Mouse (Mus musculus): ENCODE data around the gene Snapc1.
A peak's percentile ranks its signal among the peaks of the same experiment; 100 is the strongest.

Snapc1 gene

DNA sequence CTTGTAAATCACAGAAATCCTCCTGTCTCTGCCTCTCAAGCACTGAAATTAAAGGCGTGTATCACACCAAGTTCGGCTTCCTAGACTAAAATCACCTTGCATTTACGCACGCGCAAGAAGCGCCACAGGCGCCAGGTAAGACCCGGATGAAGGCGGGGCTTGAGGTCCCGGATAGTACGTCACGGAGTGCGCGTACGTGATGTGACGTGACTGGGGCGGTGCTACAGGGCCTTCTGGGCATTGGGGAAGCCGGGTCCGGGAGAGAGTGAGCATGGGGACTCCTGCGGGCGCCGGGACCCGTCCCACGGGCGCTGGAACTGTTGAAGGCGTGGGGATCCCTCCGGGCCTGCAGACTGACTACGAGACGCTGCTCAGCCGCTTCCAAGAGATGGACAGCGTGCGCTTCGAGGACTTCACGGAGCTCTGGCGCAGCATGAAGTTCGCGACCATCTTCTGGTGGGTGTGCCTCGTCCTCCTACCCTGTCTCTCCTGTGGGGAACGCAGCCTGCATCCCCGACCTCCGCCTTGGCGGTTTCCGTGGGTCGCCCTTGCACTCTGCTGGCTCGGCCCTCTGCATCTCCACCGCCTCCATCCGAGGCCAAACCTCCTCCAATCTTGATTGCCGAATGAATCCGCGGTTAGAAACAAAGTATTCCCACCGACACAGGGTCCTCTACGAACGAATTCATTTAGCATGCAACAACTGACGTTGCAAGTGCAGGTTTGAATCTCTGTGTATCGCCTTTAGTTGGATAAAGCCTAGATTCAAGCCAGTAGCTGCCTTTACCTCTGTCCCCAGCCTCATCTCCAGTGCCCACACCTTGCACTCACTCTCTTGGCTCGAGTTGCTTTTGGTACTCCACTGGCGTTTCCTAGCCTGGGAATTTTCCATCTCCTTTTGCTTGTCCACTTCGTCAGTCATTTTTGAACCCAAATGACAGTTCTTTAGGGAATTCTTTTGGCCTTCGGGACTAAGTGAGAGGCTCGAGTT lies at the start of gene Snapc1:
Snapc1 (plus strand) TSS at position 191 of the 991 bp plus-strand sequence.
- DNase-seq = peak; percentile 97

DNA sequence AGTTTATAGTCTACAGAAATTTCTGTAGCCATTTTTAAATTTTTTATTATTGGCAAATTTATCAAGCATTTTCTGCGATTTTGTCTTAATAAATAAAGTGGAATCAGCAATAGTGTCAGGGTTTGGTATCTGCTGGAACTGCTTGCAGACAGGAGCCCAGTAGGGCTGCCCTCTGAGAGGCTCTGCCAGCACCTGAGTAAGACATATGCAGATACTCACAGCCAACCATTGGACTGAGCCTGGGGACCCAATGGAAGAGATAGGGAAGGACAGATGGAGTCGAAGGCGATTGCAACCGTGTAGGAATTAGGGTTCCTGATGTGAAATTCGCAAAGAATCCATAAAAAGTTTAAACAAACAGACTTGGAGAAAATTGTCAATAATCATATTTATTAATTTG lies 45.8 kb upstream of the Snapc1 start:
- DNase-seq = peak; percentile 35

DNA sequence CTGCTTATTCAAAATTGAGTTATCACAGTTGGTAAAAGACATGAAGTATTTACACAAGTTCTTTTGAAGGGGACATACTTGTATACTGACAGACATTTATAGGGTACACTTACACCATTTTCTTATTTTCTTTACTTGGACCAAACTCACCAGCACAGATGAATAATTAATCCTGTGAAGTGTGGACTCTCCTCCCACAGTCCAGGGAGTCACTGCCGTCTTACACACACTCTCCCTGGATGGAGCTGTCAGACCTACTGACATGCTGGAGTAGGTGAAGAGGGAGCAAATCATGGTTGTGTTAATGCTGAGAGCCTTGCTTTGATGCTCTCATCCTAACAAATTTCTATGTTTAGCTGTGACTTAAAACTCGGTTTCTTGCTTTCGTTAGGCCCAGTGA lies 34.0 kb upstream of the Snapc1 start:
- DNase-seq = no peak

DNA sequence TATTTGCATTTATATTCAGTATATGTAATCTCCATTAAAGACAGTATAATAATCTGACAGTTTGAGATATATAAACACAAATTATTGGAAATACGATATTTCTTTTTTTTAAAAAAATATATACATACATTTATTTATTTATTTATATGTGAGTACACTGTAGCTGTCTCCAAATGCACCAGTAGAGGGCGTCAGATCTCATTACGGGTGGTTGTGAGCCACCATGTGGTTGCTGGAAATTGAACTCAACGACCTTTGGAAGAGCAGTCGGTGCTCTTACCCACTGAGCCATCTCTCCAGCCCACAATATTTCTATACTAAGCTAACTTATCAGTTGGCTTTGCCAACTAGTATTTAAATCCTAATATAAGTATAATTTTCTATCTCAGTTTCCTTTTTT lies 33.0 kb upstream of the Snapc1 start:
- no peak for DNase-seq

DNA sequence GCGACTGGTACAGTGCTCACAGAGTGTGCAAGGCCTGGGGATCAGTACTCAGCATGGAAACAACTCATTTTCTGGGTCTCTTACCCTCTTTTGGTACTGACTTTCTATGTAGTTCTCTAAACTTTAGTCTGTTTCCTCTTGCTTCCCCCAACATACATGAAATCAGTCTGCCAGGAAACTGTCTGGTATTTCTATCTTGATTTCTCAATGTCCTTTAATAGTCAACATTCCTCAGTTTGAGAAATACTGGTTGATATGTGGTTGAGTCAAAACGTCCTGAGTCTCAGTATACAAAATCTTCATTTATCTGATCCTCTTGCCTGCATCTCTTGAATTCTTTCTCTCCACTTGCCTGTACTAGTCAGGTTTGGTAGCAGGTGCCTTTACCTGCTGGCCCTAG lies 29.8 kb upstream of the Snapc1 start:
- DNase-seq = no peak

DNA sequence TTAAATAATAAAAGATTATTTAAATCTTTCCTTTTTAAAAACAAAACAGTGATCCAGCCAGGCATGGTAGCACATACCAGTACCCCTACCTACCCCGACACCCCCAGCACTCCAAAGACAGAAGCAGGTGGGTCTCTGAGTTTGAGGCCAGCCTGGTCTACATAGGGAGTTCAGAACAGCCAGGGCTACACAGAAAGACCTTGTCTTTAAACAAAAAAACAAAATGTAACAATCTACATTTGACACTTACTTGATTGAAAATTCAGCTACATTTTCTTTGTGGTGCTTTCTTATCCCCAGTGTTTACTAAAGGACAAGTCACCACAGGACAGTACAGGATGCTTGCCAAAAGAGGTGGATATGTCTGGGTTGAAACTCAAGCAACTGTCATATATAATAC lies 26.9 kb upstream of the Snapc1 start, which contains the start of gene Gm49321:
Gm49321 (plus strand) TSS at position 301 of the 400 bp plus-strand sequence.
- no peak for DNase-seq

DNA sequence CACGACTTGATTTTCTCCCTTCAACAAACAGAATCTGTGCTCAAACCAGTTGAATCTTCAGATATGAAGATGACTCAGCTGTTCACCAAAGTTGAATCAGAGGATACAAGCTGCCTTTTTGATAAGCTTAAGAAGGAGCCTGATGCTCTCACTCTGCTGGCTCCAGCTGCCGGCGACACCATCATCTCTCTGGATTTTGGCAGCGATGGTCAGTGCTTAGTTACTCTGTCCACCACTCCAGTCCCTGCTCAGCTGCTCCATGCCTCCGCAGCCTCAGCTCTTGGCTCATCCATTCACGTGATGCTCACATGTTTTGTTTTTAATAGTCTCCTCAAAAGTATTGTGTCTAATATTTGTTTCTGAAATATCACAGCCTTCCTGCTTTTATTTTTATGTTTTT lies 24.7 kb upstream of the Snapc1 start:
- no peak for DNase-seq

DNA sequence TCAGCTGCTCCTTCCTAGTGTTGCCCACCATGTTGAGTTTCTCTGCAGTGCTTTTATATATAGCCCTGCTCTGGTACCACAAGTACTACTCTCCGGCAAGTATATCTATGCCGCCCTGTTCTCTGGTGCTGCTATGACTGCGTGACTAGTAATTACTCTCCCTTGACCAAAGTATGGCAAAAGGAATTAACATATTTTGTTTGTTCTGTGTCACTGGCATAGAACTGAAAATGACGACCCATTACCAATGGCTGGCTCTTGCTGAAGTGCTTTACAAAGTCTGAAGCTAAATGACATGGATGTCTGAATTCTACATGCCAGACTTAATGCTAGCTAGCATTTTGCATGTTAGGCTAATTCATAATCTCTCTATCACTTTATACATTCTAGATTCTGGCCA lies 15.9 kb upstream of the Snapc1 start:
- DNase-seq = no peak

DNA sequence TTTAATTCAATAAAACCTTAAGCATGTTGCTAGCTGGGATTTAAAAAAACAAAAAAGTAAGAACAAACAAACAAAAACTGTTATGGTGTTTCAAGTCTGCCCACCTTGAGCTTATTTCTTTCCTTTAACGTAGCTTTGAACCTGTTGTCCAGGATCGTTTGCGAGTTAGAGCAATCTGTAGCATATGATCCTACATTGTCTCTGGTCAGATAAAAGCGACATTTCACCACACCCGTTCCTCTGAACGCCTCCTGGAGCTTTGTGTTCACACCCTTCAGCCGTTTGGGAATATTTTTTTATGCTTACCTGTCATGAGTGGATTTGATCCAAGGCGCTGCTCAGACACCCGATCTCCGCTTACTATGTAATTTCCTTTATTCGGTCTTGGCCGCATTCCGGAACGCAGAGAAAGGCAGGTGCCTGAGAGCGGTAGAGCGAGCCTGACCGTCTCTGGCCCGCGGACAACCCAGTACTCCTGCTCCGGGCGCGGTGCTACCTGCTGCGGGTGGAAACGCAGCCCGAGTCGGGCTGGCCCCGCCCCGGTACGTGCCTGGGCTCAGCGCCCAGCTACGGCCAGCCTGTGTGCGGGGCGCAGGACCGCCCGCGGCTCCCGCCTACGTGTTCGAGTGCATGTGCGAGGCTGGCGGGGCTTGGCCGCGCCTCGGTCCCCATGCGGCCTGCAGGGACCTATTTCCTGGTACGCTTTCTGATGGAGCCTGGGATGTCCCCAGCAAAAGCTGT lies 14.8 kb upstream of the Snapc1 start:
- peak; percentile 80 for DNase-seq

DNA sequence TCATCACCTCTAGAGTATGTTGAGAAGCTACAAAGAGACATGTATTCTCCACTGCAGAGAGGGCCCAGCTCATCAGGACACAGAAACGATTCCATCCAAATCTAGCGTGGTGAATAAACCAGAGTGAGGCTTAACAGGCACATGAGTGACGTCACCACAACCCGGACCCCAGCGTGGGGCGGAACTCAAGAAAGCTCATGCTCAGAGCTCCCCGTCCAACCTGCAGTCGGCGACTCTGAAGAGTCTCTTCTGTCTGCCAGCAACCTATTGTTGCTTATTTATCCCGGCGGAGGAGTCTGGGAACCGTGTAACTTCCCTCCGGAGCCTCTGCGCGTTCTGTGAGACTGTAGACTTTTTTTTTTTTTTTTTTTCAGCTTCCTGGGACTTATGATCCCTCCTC lies 11.4 kb upstream of the Snapc1 start:
- DNase-seq = no peak

DNA sequence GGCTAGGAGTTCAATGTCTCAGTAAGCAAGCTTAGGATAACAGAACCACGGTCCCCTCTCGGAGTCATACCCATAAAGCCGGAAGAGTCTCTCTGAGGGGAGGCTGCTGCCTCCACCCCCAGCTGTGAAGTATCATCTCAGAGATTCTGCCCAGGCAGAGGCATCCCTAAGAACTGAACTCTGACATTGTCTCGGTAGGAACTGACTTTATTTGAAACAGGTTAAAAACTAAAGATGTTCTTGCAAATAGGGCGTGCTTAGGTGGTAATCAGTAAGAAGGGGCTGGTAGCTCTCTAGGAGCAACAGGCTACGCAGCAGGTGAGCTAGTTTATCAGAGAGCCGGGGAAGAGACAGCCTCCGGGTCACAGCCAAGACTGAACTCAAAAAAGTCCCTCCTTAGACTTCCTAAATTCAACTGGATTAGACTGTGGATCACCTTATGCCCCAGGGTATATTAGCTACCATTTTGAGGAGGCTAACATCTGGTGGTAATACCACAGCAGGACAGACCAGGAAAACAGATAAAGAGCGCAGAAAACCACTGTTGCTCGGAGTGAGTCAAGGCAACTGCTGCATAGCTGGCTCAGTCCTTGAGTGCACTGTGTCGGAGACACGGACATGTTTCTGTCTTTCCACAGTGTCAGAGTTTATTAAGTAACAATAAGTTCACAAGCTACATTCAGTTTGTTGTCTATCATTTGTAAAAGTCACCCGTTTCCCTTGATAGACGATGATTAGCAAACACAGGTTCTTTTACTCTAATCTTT lies 10.7 kb upstream of the Snapc1 start:
- DNase-seq = no peak

DNA sequence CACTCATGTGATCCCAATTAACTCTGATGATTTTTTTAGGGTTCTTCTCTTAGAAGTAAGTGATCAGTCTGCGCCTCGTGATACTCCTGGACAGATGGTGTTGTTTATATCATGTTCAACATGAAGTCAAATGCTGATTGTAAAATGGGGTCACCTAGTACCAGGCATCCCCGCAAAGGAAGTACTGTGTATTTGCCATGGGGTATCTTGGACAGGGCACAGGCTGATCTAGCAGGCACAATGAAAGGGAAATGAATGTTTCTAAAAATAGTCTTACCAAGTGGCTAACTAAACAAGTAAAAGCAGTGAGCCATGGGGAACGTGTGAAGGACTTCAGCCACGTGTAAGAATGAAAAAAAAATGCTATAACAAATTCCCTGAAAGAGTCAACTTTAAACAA lies 9.5 kb upstream of the Snapc1 start:
- no peak for DNase-seq

DNA sequence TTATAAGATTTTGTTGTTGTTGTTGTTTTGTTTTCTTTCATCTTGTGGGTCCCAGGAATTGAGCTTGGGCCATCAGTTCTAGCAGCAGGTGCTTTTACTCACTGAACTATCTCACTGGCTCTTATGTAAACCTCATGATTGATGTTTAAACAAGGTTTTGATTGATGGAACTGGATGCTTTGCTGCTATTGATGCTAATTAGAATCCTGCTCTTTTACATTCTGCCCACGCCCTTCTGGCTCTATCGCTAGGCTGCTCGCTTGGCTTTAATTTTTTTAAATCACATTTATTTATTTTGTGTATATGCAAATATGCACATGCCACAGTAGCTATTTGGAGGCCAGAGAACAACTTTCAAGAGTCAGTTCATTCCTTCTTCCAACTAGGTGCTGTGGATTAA lies 6.6 kb upstream of the Snapc1 start:
- DNase-seq = no peak

DNA sequence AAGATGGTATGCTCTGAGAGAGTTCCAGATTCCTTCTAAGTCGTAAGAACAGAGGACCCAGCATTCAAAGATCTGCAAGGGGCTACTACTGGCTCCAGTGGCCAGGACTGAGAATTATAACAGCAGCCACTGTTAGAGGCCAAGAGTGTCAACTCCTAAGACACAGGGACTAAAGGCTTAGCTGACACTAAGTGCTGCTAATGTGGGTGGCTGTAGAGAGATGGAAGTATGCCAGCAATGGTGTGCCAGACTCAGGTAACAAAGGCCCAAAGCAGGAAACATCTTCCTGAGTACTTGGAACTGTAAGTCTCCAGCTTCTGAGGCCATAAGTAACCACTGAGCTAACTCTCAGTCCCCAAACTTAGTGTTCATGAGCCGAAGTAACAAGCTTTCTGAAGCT lies 5.5 kb upstream of the Snapc1 start:
- DNase-seq = no peak

DNA sequence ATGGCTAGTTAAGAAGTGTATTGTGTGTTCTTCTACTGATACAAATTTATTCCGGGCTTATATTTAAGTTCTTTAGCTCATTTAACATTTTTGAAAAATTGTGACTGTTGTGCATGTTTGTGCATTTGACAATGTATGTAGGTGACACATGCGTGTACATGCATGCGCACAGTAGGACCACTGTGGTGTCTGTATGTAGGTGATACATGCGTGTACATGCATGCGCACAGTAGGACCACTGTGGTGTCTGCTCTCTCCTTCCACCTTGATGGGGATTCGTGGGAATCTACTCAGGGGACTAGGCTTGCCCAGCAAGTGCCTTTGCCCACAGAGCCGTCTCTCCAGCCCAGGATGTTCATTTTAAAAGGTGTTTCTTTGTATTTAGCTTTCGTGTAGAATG lies 4.9 kb downstream of the Snapc1 start:
- no peak for DNase-seq

DNA sequence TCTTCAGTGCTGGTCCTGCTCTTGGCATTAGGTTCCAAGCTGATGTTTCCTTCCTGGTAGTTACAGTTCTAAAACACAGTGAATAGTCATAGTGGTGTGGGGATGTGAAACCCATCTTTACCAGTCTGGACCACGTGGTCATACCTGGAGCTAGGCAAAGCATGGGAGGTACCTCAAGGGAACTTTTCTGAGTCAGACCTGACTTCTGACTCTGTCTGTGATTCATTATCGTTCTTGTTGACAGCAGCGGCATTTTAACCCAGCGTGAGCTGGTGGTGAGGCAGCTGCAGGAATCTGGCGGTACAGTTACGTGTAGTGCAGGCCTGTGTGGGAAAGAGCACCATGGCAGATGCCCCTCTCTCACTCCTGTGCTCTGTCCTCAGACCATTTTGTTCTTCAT lies 10.3 kb downstream of the Snapc1 start:
- DNase-seq = no peak

DNA sequence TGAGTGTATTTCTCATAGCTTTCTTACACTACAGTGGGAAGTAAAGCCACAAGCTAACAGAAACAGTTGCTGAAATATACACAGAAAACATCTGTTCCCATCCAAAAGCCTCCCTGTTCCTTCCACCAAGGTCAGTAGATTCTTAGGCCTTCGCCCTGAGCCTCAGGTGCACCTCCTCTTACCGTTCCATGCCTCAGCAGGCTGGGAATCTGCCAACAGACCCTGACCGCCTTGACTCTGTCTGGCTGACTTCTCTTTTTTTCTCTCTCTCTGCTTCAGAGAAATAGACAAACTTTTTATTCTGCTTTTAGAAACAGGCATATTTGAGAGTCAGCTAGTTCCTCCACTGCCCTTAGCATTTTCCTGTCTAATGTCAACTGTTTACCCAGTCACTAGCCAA lies 13.9 kb downstream of the Snapc1 start:
- no peak for DNase-seq

DNA sequence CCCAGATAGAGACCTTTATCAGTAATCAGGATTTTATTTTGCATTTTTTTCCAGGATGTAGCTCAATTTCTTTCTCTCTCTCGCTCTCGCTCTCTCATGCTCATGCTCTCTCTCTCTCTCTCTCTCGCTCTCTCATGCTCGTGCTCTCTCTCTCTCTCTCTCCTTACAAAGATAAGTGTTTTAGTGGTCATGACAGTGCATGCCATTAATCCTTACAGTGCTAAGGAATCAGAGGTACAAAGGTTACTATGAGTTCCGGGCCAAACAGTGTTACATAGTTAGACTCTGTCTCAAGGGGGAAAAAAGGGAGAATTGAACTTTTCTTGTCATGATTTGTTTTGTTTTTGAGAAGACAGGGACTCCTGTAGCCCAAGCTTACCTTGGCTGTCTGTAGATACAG lies 15.4 kb downstream of the Snapc1 start:
- no peak for DNase-seq

DNA sequence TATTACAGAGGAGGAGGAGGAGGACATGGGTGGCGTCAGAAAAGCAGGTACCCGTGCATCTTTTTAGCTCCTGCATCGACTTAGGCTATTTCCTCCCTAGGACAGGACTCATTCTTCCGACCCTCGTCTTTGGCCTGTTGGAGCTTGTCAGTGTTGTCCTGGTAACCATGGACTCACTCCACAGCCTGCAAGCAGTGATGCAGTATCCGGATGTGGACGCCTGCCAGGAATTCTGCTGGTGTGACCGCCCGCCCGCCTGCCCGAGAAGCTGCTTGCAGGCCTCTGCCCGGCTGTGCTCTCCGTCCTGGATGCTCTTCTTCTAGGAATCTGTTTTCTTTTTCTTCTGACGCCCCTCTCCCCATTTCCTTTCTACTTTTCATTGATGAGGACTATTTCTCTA lies 18.3 kb downstream of the Snapc1 start:
- peak; percentile 66 for DNase-seq

DNA sequence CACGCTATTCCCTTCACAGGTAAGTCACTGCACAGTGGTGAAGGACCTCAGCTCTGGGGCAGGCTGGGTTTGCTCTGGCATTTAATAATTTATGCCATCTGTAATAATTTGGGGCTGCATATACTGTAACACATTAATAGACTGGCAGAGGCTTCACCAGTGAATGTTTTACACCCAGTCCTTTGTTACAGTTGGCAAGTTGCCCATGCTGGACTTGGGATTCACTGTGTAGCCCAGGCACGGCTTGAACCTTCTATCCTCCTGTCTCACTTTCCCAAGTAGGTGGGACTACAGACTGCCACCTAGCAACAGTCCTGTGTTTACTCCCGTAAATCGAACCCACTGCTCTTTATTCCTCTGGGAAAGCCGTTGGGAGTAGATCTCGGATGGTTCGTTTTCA lies 22.0 kb downstream of the Snapc1 start:
- no peak for DNase-seq

DNA sequence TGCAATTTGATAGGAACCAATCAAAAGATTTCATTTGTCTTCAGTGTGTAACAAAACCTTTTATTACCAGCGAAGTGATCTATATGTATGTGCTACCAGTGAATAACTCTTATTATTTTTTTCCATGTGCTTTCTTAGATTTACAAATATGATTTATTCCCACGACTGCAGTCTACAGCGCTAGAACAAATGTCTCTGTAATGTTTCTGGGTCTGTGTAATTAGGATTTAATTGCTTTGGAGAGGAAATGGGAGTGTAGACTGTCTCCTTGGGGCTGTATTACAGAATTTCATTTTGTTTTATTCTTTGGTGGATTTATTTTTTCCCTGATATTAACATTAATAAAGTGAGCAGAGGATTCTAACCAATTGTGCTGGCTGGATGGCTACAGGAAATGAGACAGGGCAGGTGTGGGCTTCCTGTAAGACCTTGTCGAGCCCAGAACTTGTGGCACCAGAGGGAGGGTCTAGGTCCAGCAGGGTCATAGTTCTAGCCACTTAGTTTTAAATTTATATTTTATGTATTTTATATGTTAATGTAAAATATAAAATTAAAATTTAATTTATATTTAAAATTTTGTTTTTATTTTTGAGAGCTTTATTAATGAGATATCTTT lies 24.2 kb downstream of the Snapc1 start:
- no peak for DNase-seq

DNA sequence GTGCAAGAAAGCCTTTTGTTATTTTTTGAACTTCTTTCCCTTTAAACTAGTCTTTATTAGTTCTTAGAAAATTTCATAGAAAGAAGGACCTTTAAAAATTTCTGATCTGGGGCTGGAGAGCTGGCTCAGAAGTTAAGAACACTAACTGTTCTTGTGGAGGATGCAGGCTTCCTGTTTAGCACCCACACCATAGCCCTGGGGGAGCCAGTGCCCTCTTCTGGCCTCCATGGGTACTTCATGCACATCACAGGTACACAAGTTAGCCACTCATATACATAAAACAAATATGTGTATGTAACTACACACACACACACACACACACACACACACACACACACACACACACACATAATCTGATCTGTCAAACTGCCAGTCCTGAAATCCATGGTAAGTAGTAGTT lies 25.3 kb downstream of the Snapc1 start:
- DNase-seq = no peak

DNA sequence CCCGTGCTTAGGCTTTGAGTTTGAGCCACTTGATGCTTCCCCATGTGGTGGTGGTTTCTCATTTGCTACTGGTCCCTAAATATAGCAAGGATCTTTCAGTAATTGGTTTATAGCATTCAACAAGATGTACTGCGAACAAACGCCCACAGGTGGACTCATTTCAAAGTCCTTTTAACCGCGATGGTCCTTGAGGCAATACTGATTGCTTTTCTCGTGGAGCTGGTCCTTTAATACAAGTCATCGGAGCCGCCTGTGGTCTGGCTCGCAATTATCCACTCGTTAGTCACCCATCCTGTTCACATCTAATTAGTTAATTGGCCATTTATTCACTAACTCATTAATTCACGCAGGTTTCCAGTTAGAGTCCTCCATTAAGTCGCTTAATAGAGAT lies 32.6 kb downstream of the Snapc1 start:
- no peak for DNase-seq
